Mouse (Mus musculus): Measurements from ENCODE around the gene Rmdn2. TPM values are rescaled to one million over a fixed set of nuclear protein-coding genes. Genes with fewer than 3 reads are reported as not detected.
A peak's percentile ranks its signal among the peaks of the same experiment; 100 is the strongest.

The Rmdn2 gene
- polyA plus RNA-seq, 1 experiment: 11.2 TPM

- DNase-seq: no peak
- no peak for TF ChIP-seq POLR2A (IDR thresholded peaks at IDR 0.05; ENCODE audit: borderline replicate concordance, insufficient read depth, low read length)
- no peak for TF ChIP-seq CTCF (IDR thresholded peaks at IDR 0.05; ENCODE audit: borderline replicate concordance, insufficient read depth, low read depth, low read length)
- Histone ChIP-seq H3K4me3 (replicated peaks; ENCODE audit: insufficient read depth, low read depth, low read length) (no peak overlapping the region), H3K27ac (ENCODE audit: insufficient read depth, low read length) (no peak overlapping the region), H3K27me3 (ENCODE audit: control insufficient read depth, insufficient read depth, low read length) (no peaks in the 10 kb centered on the region), H3K4me1 (ENCODE audit: control insufficient read depth, insufficient read depth, low read length) (no peaks in the 10 kb centered on the region)
- WGBS: 84% methylated on average over 7 of the region's 7 CpGs
Observed at GRCm38 (mm10) chr17:79603427-79603826, 8.2 kb upstream of the Rmdn2 start.

- WGBS: 83% methylated on average over 2 of the region's 2 CpGs
- no peak for DNase-seq
- Histone ChIP-seq H3K27ac (ENCODE audit: insufficient read depth, low read length) (no peak overlapping the region), H3K4me1 (ENCODE audit: control insufficient read depth, insufficient read depth, low read length) (no peaks in the 10 kb centered on the region), H3K27me3 (ENCODE audit: control insufficient read depth, insufficient read depth, low read length) (no peaks in the 10 kb centered on the region), H3K4me3 (replicated peaks; ENCODE audit: insufficient read depth, low read depth, low read length) (no peak overlapping the region)
- TF ChIP-seq POLR2A (IDR thresholded peaks at IDR 0.05; ENCODE audit: borderline replicate concordance, insufficient read depth, low read length) (no peak), CTCF (IDR thresholded peaks at IDR 0.05; ENCODE audit: borderline replicate concordance, insufficient read depth, low read depth, low read length) (no peak)
Observed at GRCm38 (mm10) chr17:79605794-79606193, 5.9 kb upstream of the Rmdn2 start.

- H3K4me1 ChIP-seq (ENCODE audit: control insufficient read depth, insufficient read depth, low read length): no peaks in the 10 kb centered on the region
- WGBS: 100% methylated on average over 1 of the region's 1 CpGs
- no peak for TF ChIP-seq POLR2A (IDR thresholded peaks at IDR 0.05; ENCODE audit: borderline replicate concordance, insufficient read depth, low read length)
- TF ChIP-seq CTCF (IDR thresholded peaks at IDR 0.05; ENCODE audit: borderline replicate concordance, insufficient read depth, low read depth, low read length): no peak
- DNase-seq: no peak
- H3K4me3 ChIP-seq (replicated peaks; ENCODE audit: insufficient read depth, low read depth, low read length): no peak overlapping the region
- no peaks in the 10 kb centered on the region for H3K27me3 ChIP-seq (ENCODE audit: control insufficient read depth, insufficient read depth, low read length)
- H3K27ac ChIP-seq (ENCODE audit: insufficient read depth, low read length): no peak overlapping the region
Observed at GRCm38 (mm10) chr17:79609697-79610096, 2.0 kb upstream of the Rmdn2 start.

GRCm38 (mm10) chr17:79610163-79610755 lies 1.4 kb upstream of the Rmdn2 start:
- H3K27ac ChIP-seq (ENCODE audit: insufficient read depth, low read length): no peak overlapping the region
- WGBS: 68% methylated on average over 9 of the region's 9 CpGs
- H3K4me3 ChIP-seq (replicated peaks; ENCODE audit: insufficient read depth, low read depth, low read length): no peak overlapping the region
- TF ChIP-seq CTCF (IDR thresholded peaks at IDR 0.05; ENCODE audit: borderline replicate concordance, insufficient read depth, low read depth, low read length) (no peak), POLR2A (IDR thresholded peaks at IDR 0.05; ENCODE audit: borderline replicate concordance, insufficient read depth, low read length) (no peak)
- H3K4me1 ChIP-seq (ENCODE audit: control insufficient read depth, insufficient read depth, low read length): no peaks in the 10 kb centered on the region
- H3K27me3 ChIP-seq (ENCODE audit: control insufficient read depth, insufficient read depth, low read length): no peaks in the 10 kb centered on the region
- DNase-seq: no peak

GRCm38 (mm10) chr17:79614691-79615588 lies 3.3 kb downstream of the Rmdn2 start:
- WGBS: 2% methylated on average over 56 of the region's 57 CpGs
- H3K4me1 ChIP-seq (ENCODE audit: control insufficient read depth, insufficient read depth, low read length): no peaks in the 10 kb centered on the region
- peak overlapping the region; percentile 94 for H3K27ac ChIP-seq (ENCODE audit: insufficient read depth, low read length)
- TF ChIP-seq POLR2A (IDR thresholded peaks at IDR 0.05; ENCODE audit: borderline replicate concordance, insufficient read depth, low read length): peak; percentile 64; the same call in 1 of the 2 replicates
- no peak for TF ChIP-seq CTCF (IDR thresholded peaks at IDR 0.05; ENCODE audit: borderline replicate concordance, insufficient read depth, low read depth, low read length)
- H3K4me3 ChIP-seq (replicated peaks; ENCODE audit: insufficient read depth, low read depth, low read length): peak overlapping the region; percentile 88
- peak; percentile 84 to 89 for DNase-seq
- no peaks in the 10 kb centered on the region for H3K27me3 ChIP-seq (ENCODE audit: control insufficient read depth, insufficient read depth, low read length)

- 86% methylated on average over 9 of the region's 9 CpGs for WGBS
- no peak for DNase-seq
- Histone ChIP-seq H3K4me1 (ENCODE audit: control insufficient read depth, insufficient read depth, low read length) (no peaks in the 10 kb centered on the region), H3K27me3 (ENCODE audit: control insufficient read depth, insufficient read depth, low read length) (no peaks in the 10 kb centered on the region), H3K27ac (ENCODE audit: insufficient read depth, low read length) (no peak overlapping the region), H3K4me3 (replicated peaks; ENCODE audit: insufficient read depth, low read depth, low read length) (no peak overlapping the region)
- TF ChIP-seq POLR2A (IDR thresholded peaks at IDR 0.05; ENCODE audit: borderline replicate concordance, insufficient read depth, low read length) (no peak), CTCF (IDR thresholded peaks at IDR 0.05; ENCODE audit: borderline replicate concordance, insufficient read depth, low read depth, low read length) (no peak)
Observed at GRCm38 (mm10) chr17:79615897-79616296, 4.2 kb downstream of the Rmdn2 start.

GRCm38 (mm10) chr17:79616621-79617020 lies 5.0 kb downstream of the Rmdn2 start:
- WGBS: 93% methylated on average over 4 of the region's 4 CpGs
- Histone ChIP-seq H3K27me3 (ENCODE audit: control insufficient read depth, insufficient read depth, low read length) (no peaks in the 10 kb centered on the region), H3K4me1 (ENCODE audit: control insufficient read depth, insufficient read depth, low read length) (no peaks in the 10 kb centered on the region), H3K27ac (ENCODE audit: insufficient read depth, low read length) (no peak overlapping the region), H3K4me3 (replicated peaks; ENCODE audit: insufficient read depth, low read depth, low read length) (no peak overlapping the region)
- no peak for DNase-seq
- no peak for TF ChIP-seq POLR2A (IDR thresholded peaks at IDR 0.05; ENCODE audit: borderline replicate concordance, insufficient read depth, low read length)
- no peak for TF ChIP-seq CTCF (IDR thresholded peaks at IDR 0.05; ENCODE audit: borderline replicate concordance, insufficient read depth, low read depth, low read length)

GRCm38 (mm10) chr17:79618455-79618854 lies 6.8 kb downstream of the Rmdn2 start:
- H3K4me3 ChIP-seq (replicated peaks; ENCODE audit: insufficient read depth, low read depth, low read length): no peak overlapping the region
- no peaks in the 10 kb centered on the region for H3K27me3 ChIP-seq (ENCODE audit: control insufficient read depth, insufficient read depth, low read length)
- TF ChIP-seq POLR2A (IDR thresholded peaks at IDR 0.05; ENCODE audit: borderline replicate concordance, insufficient read depth, low read length): no peak
- no peak for TF ChIP-seq CTCF (IDR thresholded peaks at IDR 0.05; ENCODE audit: borderline replicate concordance, insufficient read depth, low read depth, low read length)
- no peak overlapping the region for H3K27ac ChIP-seq (ENCODE audit: insufficient read depth, low read length)
- DNase-seq: no peak
- no peaks in the 10 kb centered on the region for H3K4me1 ChIP-seq (ENCODE audit: control insufficient read depth, insufficient read depth, low read length)
- 89% methylated on average over 10 of the region's 10 CpGs for WGBS

All from cerebellum, adult 2 months (tissue).